Mouse (Mus musculus) cerebellum, postnatal 4 days (tissue): Measurements from ENCODE around the gene Rwdd3.

ENCODE experiments used
- DNase-seq, 2 experiments: peaks; one replicate each; pipeline ENCODE4 v3.0.0; 2022; ENCODE audit warnings: low spot score in 2 of 2, mixed read lengths in 1 of 2

Gene Rwdd3

GRCm38 (mm10) chr3:121160424-121160823 lies 11.1 kb downstream of the Rwdd3 start:
- DNase-seq: no peak

- DNase-seq: peak in 1 of 2 experiments; percentile 54
Observed at GRCm38 (mm10) chr3:121159566-121159965, 11.9 kb downstream of the Rwdd3 start.

- DNase-seq: peak in 1 of 2 experiments; percentile 52
Observed at GRCm38 (mm10) chr3:121158901-121159351, 12.6 kb downstream of the Rwdd3 start.

- DNase-seq: no peak
Observed at GRCm38 (mm10) chr3:121157546-121158330, 13.8 kb downstream of the Rwdd3 start.

GRCm38 (mm10) chr3:121156451-121157186 lies 14.9 kb downstream of the Rwdd3 start:
- no peak for DNase-seq

GRCm38 (mm10) chr3:121156043-121156442 lies 15.5 kb downstream of the Rwdd3 start:
- no peak for DNase-seq

- DNase-seq: no peak
Observed at GRCm38 (mm10) chr3:121133937-121134336, 37.6 kb downstream of the Rwdd3 start.

GRCm38 (mm10) chr3:121133039-121133438 lies 38.5 kb downstream of the Rwdd3 start:
- no peak for DNase-seq

- no peak for DNase-seq
Observed at GRCm38 (mm10) chr3:121127171-121127570, 44.3 kb downstream of the Rwdd3 start.

GRCm38 (mm10) chr3:121126476-121126875 lies 45.0 kb downstream of the Rwdd3 start:
- DNase-seq: no peak

- DNase-seq: no peak
Observed at GRCm38 (mm10) chr3:121121072-121121471, 50.4 kb downstream of the Rwdd3 start.

- DNase-seq: no peak
Observed at GRCm38 (mm10) chr3:121116590-121116989, 54.9 kb downstream of the Rwdd3 start.

GRCm38 (mm10) chr3:121116067-121116466 lies 55.4 kb downstream of the Rwdd3 start:
- no peak for DNase-seq

GRCm38 (mm10) chr3:121111068-121111467 lies 60.4 kb downstream of the Rwdd3 start:
- DNase-seq: no peak

- DNase-seq: no peak
Observed at GRCm38 (mm10) chr3:121110430-121110829, 61.1 kb downstream of the Rwdd3 start.

- no peak for DNase-seq
Observed at GRCm38 (mm10) chr3:121107481-121107880, 64.0 kb downstream of the Rwdd3 start.

GRCm38 (mm10) chr3:121105408-121105708 lies 66.1 kb downstream of the Rwdd3 start:
- DNase-seq: no peak
